Mouse (Mus musculus) layer of hippocampus, postnatal 36 days (tissue): ENCODE measurements around the gene Nubp2. TPM values are rescaled to one million over a fixed set of nuclear protein-coding genes. Genes with fewer than 3 reads are reported as not detected.
A peak's percentile ranks its signal among the peaks of the same experiment; 100 is the strongest.

Experiments
- DNase-seq, 2 experiments: peaks; one replicate each; pipeline ENCODE4 v3.0.0; 2022
- total RNA-seq, 2 experiments: library from RNA; stranded (reverse); gene quantifications; 2 replicates each; pipeline ENCODE4 v1.2.3; 2021

Nubp2 gene
- total RNA-seq, 2 experiments from 2014 or later, result 33.2 to 37.1 TPM

DNA sequence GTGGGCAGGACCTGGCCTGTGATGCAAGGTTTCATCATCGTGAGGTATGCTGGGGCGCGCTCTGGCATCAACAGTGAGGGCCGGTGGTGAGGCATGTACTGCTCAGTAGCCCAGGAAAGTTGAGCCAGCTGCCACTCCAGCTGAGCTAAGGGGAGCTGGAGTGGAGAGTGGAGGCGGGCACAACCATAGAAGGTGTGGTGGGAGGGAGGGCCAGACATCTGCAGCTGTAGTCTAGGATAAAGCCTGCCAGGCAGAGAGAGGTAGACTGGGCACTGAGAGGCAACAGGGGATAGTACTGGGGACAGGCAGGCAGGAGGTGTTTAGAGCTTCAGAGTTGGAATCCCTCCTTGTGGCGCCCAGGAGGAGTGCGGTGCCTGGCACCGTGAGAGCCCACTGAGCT is 26.1 kb downstream of the Nubp2 start:
- DNase-seq, result no peak

DNA sequence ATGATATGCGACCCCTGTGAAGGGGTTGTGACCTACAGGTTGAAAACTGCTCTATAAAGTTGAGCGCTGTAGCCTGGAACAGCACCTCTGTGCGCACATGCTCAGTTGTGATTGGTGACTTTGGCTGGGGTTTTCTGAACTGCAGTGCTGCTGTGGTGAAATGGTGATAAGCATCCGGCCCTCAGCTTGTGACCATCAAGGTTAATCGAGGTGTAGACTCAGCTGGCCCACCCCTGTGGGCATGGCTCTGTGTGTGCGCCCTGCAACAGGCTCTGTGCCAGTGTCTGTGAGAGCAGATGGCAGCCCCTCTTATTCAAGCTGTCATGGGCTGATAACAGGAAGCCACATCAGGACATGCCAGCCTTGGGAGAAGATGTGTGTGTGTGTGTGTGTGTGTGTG is 27.2 kb downstream of the Nubp2 start:
- peak in 1 of 2 experiments; percentile 40 for DNase-seq

DNA sequence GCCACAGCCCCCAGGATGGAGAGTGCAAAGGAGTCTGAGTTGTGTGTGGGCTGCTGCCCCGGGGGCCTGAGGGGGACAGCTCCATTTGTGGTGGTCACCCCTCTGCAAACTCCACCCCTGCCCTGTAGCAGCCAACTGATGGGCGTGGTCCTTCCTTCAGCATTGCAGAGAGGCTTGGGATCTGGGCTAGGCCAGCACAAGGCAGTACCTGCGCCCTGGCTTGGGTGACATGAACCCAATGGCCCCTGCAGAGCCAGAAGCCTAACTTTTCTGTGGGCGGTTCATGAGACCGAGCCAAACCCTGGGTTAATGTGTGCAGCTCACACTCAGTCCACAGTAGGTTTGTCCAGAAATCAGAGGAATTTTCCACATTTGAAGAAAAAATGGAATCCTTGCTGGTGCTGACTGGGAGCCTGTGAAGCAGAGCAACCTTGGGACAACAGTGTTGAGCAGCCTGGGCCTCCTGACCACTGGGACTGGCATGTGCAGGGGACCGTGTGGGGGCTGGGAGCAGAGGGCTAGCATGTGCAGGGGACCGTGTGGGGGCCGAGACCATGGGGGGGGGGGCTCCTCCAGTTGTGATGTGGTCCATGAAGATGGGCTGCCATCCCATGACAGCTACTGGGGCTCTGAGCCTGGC is 28.2 kb downstream of the Nubp2 start:
- DNase-seq, result no peak

DNA sequence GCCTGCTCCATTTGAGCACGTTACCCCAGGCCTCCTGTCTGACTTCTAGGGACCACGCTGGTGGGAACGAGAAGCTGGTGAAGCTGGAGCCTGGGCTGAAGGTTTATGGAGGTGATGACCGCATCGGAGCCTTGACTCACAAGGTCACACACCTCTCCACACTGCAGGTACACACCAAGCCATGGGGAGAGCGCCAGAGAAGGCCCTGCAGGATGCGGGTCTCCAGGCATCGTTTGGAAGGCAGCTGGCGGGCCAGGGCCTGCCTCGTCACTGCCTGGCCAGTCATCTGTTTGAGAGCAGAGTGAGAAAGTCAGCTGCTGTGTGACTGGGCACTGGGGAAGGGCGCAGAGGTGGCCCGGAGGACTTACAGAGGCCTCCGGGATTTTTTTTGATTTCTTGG is 29.6 kb downstream of the Nubp2 start:
- no peak for DNase-seq

DNA sequence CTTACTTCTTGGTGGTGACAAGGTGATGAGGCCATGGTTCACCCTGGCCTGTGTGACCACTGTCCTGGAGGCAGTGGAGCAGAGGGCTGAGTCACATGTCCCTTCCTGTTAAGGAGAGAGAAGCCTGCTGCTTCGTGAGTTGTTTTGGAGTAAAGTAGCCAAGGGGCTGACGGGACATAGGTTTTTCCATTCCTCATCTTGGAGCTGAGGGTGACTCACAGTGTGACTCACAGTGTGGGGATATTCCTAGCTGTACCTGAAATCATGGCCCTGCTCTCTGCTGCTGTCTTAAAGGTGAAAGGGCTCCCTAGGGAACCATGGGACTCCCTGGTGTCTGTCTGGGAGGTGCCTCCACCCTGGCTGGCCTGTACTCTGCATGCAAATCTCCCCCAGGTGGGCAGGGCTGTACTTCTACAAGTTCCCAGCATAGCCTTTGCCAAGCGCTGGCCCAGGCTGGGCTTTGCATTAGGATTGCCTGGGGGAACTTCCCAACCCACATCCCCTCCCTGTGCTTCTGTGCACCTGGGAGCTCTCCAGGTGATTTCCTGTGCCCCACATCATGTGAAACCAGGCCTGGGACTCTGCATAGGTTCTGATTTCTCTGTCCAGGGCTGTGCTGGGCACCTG is 30.2 kb downstream of the Nubp2 start:
- no peak for DNase-seq

DNA sequence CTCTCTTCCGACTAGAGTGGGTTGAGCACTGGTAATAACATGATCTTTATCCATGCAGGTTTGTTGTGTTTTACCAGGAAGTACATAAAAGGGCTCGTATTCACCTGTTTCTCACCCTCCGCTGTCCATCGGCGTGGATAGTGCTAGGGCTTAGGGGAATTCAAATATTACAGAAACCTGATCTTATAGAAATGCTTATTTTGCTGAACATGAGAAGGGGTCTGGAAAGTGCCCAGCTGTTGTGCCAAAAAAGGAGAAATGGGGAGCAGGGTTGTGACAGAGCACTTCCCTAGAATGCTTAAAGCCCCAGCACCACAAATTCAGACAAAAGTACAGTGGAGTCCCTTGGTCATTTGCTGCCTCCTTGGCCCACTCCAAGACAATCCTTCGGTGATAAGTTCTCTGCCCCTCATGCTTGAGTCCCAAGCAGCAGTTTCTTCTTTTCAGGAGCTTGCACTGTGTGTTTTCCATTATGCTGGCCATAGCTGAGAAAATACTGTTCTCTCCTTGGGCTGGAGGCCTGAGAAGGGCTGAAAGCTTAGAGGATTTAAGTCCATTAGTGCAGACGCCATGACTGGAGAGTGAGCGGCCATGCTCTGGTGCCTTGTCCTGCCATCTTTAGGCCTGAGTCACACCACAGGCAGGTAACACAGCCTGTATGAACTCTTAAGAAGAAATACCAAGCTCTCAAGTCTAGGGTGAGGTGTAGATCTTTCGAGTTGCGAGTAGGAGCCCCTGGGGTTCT is 34.6 kb downstream of the Nubp2 start:
- DNase-seq, result no peak

DNA sequence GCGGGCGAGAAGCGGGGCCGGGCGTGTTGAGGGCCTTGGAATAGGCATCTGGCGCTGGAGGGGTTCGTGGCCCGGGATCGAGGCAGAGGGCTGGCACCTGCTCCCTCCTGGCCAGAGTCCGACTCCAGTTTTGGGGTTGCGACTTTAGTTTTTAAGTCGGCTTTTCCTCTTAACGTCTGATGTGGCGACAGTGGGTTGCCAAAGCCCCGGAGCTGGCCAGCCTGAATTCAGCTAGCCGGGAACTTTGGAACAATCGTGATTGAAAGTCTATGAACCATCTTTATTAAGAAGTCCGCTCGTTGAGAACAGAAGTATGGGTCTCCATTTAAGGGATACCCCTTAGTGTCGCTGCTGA is 35.4 kb downstream of the Nubp2 start:
- DNase-seq, result no peak

DNA sequence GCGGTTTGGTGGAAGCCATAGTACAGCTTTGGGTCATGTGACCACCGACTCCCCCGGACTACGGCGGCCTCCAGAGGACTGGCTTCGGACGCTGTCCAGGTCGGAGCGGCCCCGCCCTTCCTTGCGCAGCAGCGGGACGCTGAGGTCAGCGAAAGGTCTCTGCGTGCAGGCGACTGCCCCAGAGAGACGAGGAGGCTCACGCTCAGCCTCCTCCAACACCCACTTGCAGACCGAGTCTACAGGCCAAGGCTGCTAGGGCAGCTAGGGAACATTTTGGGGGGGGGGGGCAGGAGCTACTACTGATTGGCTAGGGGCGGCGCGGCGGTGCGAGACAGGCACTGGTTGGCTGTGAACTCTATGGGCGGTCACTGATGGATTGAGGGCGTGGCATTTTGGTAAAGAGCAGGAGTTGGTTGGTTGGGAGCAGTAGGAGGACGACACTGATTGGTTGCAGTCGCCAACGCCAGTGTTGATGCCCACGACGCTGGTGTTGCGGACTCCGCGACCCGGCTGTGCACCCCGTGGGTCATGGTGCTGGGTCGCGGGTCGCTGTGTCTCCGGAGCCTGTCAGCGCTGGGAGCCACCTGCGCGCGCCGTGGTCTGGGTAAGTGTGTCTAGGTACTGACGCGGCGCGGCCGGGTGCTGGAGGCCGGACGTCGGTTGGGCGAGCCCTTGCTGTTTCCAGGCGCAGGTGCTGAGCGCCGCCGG is 35.9 kb downstream of the Nubp2 start, which contains the start of gene Fahd1:
Fahd1 (minus strand) TSS at position 300 of the 708 bp plus-strand sequence.
- peak; percentile 94 to 95 for DNase-seq

DNA sequence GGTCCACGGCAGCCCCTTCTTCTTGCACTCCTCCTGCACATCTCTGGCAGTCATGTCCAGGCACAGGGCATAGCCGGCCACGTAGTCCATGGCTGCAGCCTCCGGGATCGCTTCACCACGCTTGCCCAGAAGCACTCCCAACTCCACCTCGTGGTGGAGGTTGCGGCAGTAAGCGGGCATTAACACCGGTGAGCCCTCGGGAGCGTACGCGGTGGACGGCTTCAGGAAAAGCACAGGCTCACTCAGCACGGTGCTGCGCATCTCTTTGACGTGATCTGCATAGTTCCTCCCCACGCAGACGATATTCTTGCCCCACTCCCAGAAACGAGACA is 36.5 kb downstream of the Nubp2 start:
- DNase-seq, result no peak

DNA sequence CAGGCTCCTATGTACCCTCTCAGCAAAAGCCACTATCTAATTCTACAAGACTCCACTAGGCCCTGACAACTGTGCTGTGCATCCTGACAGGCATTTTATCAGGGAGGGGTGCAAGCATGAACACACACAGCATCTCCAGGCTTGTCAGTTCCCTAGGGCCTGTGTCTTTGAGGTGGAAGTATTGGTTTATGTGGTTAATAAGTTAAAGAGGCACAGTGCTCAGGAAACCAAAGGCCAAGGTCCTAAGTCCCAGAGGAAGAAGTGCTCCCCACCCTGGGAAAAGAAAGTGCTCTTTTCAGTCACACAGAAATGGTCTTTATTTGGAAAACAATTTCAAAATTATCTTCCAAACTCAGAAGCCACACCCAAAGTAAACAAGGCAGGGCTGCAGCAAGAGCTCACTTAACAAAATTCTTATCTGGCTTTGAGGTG is 37.5 kb downstream of the Nubp2 start:
- no peak for DNase-seq

DNA sequence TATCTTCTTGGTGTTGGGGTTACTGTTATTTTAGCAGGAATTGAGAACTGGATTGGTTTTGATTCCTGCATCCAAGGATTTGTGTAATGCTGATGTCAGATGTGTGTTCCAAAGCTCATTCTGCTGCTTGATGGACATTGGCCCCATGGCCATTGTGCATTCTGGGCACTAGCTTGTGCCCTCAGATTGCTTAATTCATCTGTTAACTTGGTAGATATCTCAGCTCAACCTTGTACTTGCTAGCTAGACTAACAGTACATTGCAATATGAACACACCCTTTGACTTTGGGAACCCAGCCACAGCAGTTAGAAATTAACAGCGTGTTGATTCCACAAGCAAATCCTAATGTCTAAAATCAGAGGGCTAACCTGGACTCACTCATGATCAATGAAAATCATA is 38.8 kb downstream of the Nubp2 start:
- no peak for DNase-seq

DNA sequence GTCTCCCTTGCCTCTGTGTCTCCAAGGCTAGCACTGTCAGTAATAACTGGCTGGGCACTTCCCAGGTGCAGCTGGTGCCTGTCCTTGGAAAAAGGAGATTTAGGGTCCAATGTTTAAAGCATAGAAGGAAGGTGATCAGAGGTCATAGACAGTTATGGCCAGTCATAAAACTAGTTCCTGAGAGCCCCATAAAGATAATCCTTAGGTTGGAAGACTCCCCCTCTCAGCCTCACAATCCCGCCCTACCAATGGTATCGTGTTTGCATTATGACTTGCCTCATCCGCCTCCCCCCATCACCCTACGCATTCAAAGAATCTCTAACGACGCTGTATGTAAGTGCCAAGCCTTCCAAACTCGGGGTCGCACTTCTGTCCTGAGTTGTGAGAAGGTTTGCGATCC is 41.6 kb downstream of the Nubp2 start:
- no peak for DNase-seq

DNA sequence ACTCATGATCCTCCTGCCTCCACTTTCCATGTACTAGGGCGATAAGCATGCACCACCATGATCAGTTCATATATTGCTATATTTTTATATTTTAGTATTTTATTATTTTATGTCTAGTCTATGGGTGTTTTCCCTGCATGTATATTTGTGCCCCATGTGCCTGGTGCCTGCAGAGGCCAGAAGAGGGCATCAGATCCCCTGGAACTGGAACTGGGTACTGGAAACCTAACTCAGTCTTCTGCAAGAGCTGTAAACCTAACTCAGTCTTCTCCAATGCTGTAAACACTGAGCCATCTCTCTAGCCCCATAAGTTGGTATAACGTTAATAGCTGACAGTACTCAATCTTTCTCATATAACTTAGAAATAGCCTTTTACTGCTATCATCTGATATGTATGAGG is 43.5 kb downstream of the Nubp2 start:
- DNase-seq, result no peak

DNA sequence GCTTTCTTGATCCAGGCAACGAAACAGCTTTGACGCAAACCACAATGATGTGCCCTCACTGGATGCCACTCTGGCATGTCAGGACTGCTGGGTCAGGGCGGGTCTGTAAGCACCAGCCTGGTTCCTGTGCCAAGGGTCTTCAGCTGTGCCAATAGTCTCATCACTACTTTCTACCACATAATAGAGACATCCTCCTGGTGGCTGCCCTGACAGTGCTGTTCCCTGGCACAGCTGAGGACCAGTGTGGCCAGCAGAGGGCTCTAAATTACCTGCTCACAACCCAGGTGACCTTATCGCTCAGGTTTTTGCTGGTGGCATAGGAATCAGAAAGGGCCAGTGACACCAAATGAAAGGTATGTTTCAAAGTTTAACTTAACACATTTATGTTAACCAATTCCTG is 45.0 kb downstream of the Nubp2 start:
- no peak for DNase-seq

DNA sequence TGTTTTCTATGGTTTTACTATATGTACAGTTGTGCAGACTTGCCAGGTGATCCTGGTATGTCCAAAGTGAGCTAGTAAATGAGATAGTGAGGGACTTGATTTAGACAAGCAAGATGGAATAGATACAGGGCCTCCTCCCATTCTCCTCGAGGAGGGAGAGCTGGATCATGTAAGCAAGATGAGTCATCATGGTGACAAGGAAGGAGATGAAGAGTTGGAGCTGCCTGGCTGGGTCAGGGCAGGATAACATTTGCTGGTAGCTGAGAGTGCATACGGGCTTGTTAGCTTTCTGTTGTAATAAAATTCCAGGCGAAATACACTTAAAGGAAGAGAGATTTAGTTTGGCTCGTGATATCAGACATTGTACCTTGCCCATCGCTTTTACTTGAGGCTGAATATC is 45.8 kb downstream of the Nubp2 start:
- no peak for DNase-seq

DNA sequence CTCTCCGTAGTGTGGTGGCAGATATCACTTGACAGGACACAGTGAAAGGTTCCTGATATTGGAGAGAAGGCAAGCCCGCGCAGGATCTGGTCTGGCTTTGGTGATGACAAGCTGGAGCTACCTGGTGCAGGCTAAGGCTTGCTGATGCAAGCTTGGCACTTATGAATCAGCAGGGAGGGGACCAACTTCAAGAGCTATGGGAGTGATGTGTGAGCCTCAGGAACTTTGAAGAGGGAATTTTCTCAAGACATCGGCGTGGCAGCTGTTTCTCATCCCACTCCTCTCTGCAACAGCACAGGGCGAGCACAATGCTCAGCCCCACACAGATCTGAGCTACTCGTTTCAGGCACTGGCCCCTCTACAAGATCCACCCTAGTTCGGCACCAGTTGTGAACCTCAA is 46.3 kb downstream of the Nubp2 start, which contains the start of gene Hagh:
Hagh (plus strand) TSS at position 302 of the 400 bp plus-strand sequence.
- DNase-seq, result no peak

Other genes starting within 250 kb of the Nubp2 start
- gene Slc9a3r2, start 236.0 kb downstream of the Nubp2 start, total RNA-seq, result 10 to 100 TPM; 41.1 to 43.3 TPM
- gene Npw, start 227.9 kb downstream of the Nubp2 start, total RNA-seq, result 1 to 10 TPM; 1.7 to 2.9 TPM
- gene Zfp598, start 216.7 kb downstream of the Nubp2 start, total RNA-seq, result 10 to 100 TPM; 38.2 to 43.5 TPM
- 100 to 1,000 TPM; 152 to 165 TPM for gene Syngr3, start 196.4 kb downstream of the Nubp2 start, total RNA-seq
- 10 to 100 TPM; 17.0 to 22.7 TPM for gene Gfer, start 190.2 kb downstream of the Nubp2 start, total RNA-seq
- gene Noxo1, start 190.1 kb downstream of the Nubp2 start, total RNA-seq, result 1 to 10 TPM; 2.5 to 3.0 TPM
- 10 to 100 TPM; 26.1 to 29.4 TPM for gene Tbl3, start 178.7 kb downstream of the Nubp2 start, total RNA-seq
- gene Rnf151, start 168.3 kb downstream of the Nubp2 start, total RNA-seq, result not detected
- gene Rps2, start 168.2 kb downstream of the Nubp2 start, total RNA-seq, result 100 to 1,000 TPM; 326 to 349 TPM
- 100 to 1,000 TPM; 199 to 228 TPM for gene Ndufb10, start 161.9 kb downstream of the Nubp2 start, total RNA-seq
- under 1 TPM in 1 of 2 experiments, not detected in 1; 0.56 TPM for gene Rpl3l, start 158.5 kb downstream of the Nubp2 start, total RNA-seq
- gene Msrb1, start 149.7 kb downstream of the Nubp2 start, total RNA-seq, result 10 to 100 TPM; 42.1 to 45.6 TPM
- gene Hs3st6, start 133.4 kb downstream of the Nubp2 start, total RNA-seq, result not detected
- not detected for gene Meiob, start 82.1 kb downstream of the Nubp2 start, total RNA-seq
- 100 to 1,000 TPM; 131 to 134 TPM for gene Hagh, start 46.2 kb downstream of the Nubp2 start, total RNA-seq
- 10 to 100 TPM; 18.3 to 23.0 TPM for gene Fahd1, start 36.0 kb downstream of the Nubp2 start, total RNA-seq
- under 1 TPM in 1 of 2 experiments, not detected in 1; 0.33 TPM for gene Igfals, start 20.4 kb downstream of the Nubp2 start, total RNA-seq
- 10 to 100 TPM; 39.2 to 42.8 TPM for gene Spsb3, start 294 bp upstream of the Nubp2 start, total RNA-seq
- 10 to 100 TPM; 57.5 to 70.4 TPM for gene Eme2, start 8.7 kb upstream of the Nubp2 start, total RNA-seq
- 10 to 100 TPM; 75.3 to 75.9 TPM for gene Mrps34, start 8.8 kb upstream of the Nubp2 start, total RNA-seq
- 10 to 100 TPM; 60.0 to 67.5 TPM for gene Nme3, start 10.2 kb upstream of the Nubp2 start, total RNA-seq
- 100 to 1,000 TPM; 384 to 406 TPM for gene Mapk8ip3, start 50.6 kb upstream of the Nubp2 start, total RNA-seq
- gene Jpt2, start 74.3 kb upstream of the Nubp2 start, total RNA-seq, result 1 to 10 TPM; 5.5 to 6.3 TPM
- gene Cramp1l, start 129.4 kb upstream of the Nubp2 start, total RNA-seq, result 10 to 100 TPM; 27.2 to 28.3 TPM
- gene Ift140, start 129.7 kb upstream of the Nubp2 start, total RNA-seq, result 10 to 100 TPM; 23.8 to 24.0 TPM
- 1 to 10 TPM; 7.7 to 8.2 TPM for gene Tmem204, start 197.2 kb upstream of the Nubp2 start, total RNA-seq
- 10 to 100 TPM; 36.6 to 37.8 TPM for gene Telo2, start 229.6 kb upstream of the Nubp2 start, total RNA-seq
- 1 to 10 TPM; 2.3 to 2.5 TPM for gene Ptx4, start 234.4 kb upstream of the Nubp2 start, total RNA-seq
- 10 to 100 TPM; 52.3 to 53.0 TPM for gene Clcn7, start 247.0 kb upstream of the Nubp2 start, total RNA-seq